Mouse (Mus musculus): ENCODE results near the gene Fzd4. TPM values are rescaled to one million over a fixed set of nuclear protein-coding genes. Genes with fewer than 3 reads are reported as not detected.

Gene Fzd4
- polyA plus RNA-seq, 1 experiment from 2014 or later, result 14.4 TPM

- no peak overlapping the region for H3K4me2 ChIP-seq (ENCODE audit: low read depth, low read length)
- H3K4me1 ChIP-seq (replicated peaks; ENCODE audit: control insufficient read depth, insufficient read depth, low read length), result no peaks in the 10 kb centered on the region
- H3K9me3 ChIP-seq (ENCODE audit: control insufficient read depth, low read length), result no peaks in the 10 kb centered on the region; the same call in 1 of the 2 replicates
- no peak overlapping the region for H3K4me3 ChIP-seq (ENCODE audit: low read length)
- H3K36me3 ChIP-seq (ENCODE audit: control insufficient read depth, insufficient read depth, low read length), result no peaks in the 10 kb centered on the region
- no peak overlapping the region for H3K9ac ChIP-seq (ENCODE audit: low read length)
- H3K27ac ChIP-seq (ENCODE audit: low read length), result no peak overlapping the region
- no peaks in the 10 kb centered on the region; the same call in 1 of the 2 replicates for H3K27me3 ChIP-seq (ENCODE audit: control insufficient read depth, insufficient read depth, low read depth, low read length)
- ATAC-seq (ENCODE audit: low read depth), result no peak
- 72% methylated on average over 1 of the region's 1 CpGs for WGBS
Measured at GRCm38 (mm10) chr7:89395399-89395798, 8.8 kb upstream of the Fzd4 start.

- 75% methylated on average over 8 of the region's 8 CpGs for WGBS
- no peak overlapping the region for H3K4me2 ChIP-seq (ENCODE audit: low read depth, low read length)
- H3K4me1 ChIP-seq (replicated peaks; ENCODE audit: control insufficient read depth, insufficient read depth, low read length), result no peaks in the 10 kb centered on the region
- no peaks in the 10 kb centered on the region for H3K36me3 ChIP-seq (ENCODE audit: control insufficient read depth, insufficient read depth, low read length)
- H3K9ac ChIP-seq (ENCODE audit: low read length), result no peak overlapping the region
- H3K27me3 ChIP-seq (ENCODE audit: control insufficient read depth, insufficient read depth, low read depth, low read length), result no peaks in the 10 kb centered on the region; the same call in 1 of the 2 replicates
- H3K9me3 ChIP-seq (ENCODE audit: control insufficient read depth, low read length), result no peaks in the 10 kb centered on the region; the same call in 1 of the 2 replicates
- no peak for ATAC-seq (ENCODE audit: low read depth)
- no peak overlapping the region for H3K4me3 ChIP-seq (ENCODE audit: low read length)
- H3K27ac ChIP-seq (ENCODE audit: low read length), result no peak overlapping the region
Measured at GRCm38 (mm10) chr7:89396386-89396785, 7.8 kb upstream of the Fzd4 start.

DNA sequence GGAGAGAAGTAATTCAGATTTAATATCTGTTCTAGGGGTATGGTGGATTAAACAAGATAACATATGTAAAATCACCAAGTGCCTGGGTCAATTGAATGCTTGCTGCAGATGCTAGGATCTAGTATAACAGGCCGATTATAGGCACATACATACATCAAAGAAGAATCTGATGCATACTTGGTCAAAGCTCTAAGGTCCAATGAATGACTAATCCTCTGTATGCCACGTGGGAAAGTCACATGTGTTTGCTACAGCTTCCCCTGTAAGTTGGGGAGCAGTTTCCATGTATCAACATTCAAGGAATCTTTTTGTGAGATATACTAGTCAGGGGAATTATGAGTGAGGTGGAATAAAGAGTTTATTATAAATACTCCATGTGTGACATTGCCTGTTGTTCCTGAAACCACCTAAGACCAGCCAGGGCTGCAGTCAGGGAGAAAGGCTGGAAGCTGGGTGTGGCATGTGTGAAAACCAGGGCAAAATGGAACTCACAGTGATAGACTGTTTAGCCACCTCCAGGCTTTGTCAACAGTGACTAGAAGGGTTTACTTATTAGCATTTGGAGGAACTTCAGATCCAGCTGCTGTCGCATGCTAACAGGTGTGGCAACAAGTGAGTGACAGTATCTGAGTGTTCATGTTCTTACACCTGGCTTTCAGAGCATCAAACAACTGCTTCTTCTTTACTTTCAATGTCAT lies 6.2 kb upstream of the Fzd4 start:
- Histone ChIP-seq H3K4me2 (ENCODE audit: low read depth, low read length) (no peak overlapping the region), H3K27ac (ENCODE audit: low read length) (no peak overlapping the region), H3K9me3 (ENCODE audit: control insufficient read depth, low read length) (no peaks in the 10 kb centered on the region; the same call in 1 of the 2 replicates), H3K4me1 (replicated peaks; ENCODE audit: control insufficient read depth, insufficient read depth, low read length) (peaks cover 7% of the 10 kb centered on the region), H3K4me3 (ENCODE audit: low read length) (no peak overlapping the region), H3K27me3 (ENCODE audit: control insufficient read depth, insufficient read depth, low read depth, low read length) (no peaks in the 10 kb centered on the region; the same call in 1 of the 2 replicates), H3K9ac (ENCODE audit: low read length) (no peak overlapping the region), H3K36me3 (ENCODE audit: control insufficient read depth, insufficient read depth, low read length) (no peaks in the 10 kb centered on the region)
- 65% methylated on average over 3 of the region's 3 CpGs for WGBS
- no peak for ATAC-seq (ENCODE audit: low read depth)

GRCm38 (mm10) chr7:89400721-89401120 lies 3.4 kb upstream of the Fzd4 start:
- Histone ChIP-seq H3K9ac (ENCODE audit: low read length) (no peak overlapping the region), H3K4me2 (ENCODE audit: low read depth, low read length) (no peak overlapping the region), H3K27ac (ENCODE audit: low read length) (no peak overlapping the region), H3K4me3 (ENCODE audit: low read length) (no peak overlapping the region), H3K36me3 (ENCODE audit: control insufficient read depth, insufficient read depth, low read length) (no peaks in the 10 kb centered on the region), H3K27me3 (ENCODE audit: control insufficient read depth, insufficient read depth, low read depth, low read length) (no peaks in the 10 kb centered on the region; the same call in 1 of the 2 replicates), H3K9me3 (ENCODE audit: control insufficient read depth, low read length) (no peaks in the 10 kb centered on the region), H3K4me1 (replicated peaks; ENCODE audit: control insufficient read depth, insufficient read depth, low read length) (peaks cover 7% of the 10 kb centered on the region)
- no peak for ATAC-seq (ENCODE audit: low read depth)
- 85% methylated on average over 2 of the region's 2 CpGs for WGBS

DNA sequence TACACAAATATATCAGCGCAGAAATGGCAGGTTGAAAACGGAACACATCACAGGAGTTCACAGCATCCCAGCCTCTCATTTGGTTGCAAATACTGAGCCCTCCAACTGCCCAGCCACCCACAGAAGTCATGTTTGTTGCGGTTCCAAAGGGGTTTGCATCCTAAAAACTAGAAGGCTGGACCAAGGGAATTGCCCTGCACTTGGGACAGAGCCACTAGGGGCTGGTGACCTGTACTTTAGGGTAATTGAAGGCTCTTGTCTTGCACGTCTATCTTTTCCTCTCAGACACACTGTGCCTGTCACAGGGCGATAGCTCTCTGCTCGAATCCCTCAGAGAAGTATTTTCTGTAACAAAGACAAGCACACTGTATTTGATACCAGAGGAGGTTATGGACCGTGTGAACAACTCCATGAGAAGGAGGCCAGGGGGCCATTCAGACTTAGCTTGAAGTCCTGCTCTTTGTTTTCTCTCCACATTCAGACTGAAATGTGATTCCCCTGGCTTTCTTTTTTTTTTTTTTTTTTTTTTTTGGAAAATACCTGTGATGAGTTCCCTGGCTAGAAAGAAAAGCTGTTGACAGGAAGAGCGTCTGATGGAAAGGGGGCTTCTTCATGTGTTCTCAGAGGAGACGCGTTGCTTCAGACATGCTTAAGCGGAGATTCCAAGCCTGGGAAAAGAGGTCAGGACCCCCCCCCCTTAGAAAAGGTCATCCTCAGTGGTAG lies 2.9 kb upstream of the Fzd4 start:
- Histone ChIP-seq H3K4me3 (ENCODE audit: low read length) (no peak overlapping the region), H3K4me2 (ENCODE audit: low read depth, low read length) (no peak overlapping the region), H3K36me3 (ENCODE audit: control insufficient read depth, insufficient read depth, low read length) (no peaks in the 10 kb centered on the region), H3K4me1 (replicated peaks; ENCODE audit: control insufficient read depth, insufficient read depth, low read length) (peaks cover 7% of the 10 kb centered on the region), H3K9ac (ENCODE audit: low read length) (no peak overlapping the region), H3K9me3 (ENCODE audit: control insufficient read depth, low read length) (no peaks in the 10 kb centered on the region), H3K27ac (ENCODE audit: low read length) (no peak overlapping the region), H3K27me3 (ENCODE audit: control insufficient read depth, insufficient read depth, low read depth, low read length) (no peaks in the 10 kb centered on the region; the same call in 1 of the 2 replicates)
- 58% methylated on average over 11 of the region's 11 CpGs for WGBS
- no peak for ATAC-seq (ENCODE audit: low read depth)

- Histone ChIP-seq H3K4me2 (ENCODE audit: low read depth, low read length) (no peak overlapping the region), H3K27me3 (ENCODE audit: control insufficient read depth, insufficient read depth, low read depth, low read length) (no peaks in the 10 kb centered on the region; the same call in 1 of the 2 replicates), H3K4me3 (ENCODE audit: low read length) (no peak overlapping the region), H3K36me3 (ENCODE audit: control insufficient read depth, insufficient read depth, low read length) (no peaks in the 10 kb centered on the region), H3K9me3 (ENCODE audit: control insufficient read depth, low read length) (no peaks in the 10 kb centered on the region), H3K4me1 (replicated peaks; ENCODE audit: control insufficient read depth, insufficient read depth, low read length) (peaks cover 9% of the 10 kb centered on the region), H3K27ac (ENCODE audit: low read length) (no peak overlapping the region), H3K9ac (ENCODE audit: low read length) (no peak overlapping the region)
- no peak for ATAC-seq (ENCODE audit: low read depth)
- 55% methylated on average over 3 of the region's 3 CpGs for WGBS
Measured at GRCm38 (mm10) chr7:89401936-89402335, 2.2 kb upstream of the Fzd4 start.

- Histone ChIP-seq H3K9ac (ENCODE audit: low read length) (peak overlapping the region; percentile 68), H3K27ac (ENCODE audit: low read length) (peak overlapping the region; percentile 93), H3K36me3 (ENCODE audit: control insufficient read depth, insufficient read depth, low read length) (no peaks in the 10 kb centered on the region), H3K9me3 (ENCODE audit: control insufficient read depth, low read length) (no peaks in the 10 kb centered on the region), H3K4me2 (ENCODE audit: low read depth, low read length) (peak overlapping the region; percentile 90), H3K27me3 (ENCODE audit: control insufficient read depth, insufficient read depth, low read depth, low read length) (no peaks in the 10 kb centered on the region; the same call in 1 of the 2 replicates), H3K4me1 (replicated peaks; ENCODE audit: control insufficient read depth, insufficient read depth, low read length) (peaks cover 19% of the 10 kb centered on the region), H3K4me3 (ENCODE audit: low read length) (peak overlapping the region; percentile 75)
- peak; percentile 83 for ATAC-seq (ENCODE audit: low read depth)
- 3% methylated on average over 47 of the region's 52 CpGs for WGBS
Measured at GRCm38 (mm10) chr7:89403053-89403972, 842 bp upstream of the Fzd4 start.

DNA sequence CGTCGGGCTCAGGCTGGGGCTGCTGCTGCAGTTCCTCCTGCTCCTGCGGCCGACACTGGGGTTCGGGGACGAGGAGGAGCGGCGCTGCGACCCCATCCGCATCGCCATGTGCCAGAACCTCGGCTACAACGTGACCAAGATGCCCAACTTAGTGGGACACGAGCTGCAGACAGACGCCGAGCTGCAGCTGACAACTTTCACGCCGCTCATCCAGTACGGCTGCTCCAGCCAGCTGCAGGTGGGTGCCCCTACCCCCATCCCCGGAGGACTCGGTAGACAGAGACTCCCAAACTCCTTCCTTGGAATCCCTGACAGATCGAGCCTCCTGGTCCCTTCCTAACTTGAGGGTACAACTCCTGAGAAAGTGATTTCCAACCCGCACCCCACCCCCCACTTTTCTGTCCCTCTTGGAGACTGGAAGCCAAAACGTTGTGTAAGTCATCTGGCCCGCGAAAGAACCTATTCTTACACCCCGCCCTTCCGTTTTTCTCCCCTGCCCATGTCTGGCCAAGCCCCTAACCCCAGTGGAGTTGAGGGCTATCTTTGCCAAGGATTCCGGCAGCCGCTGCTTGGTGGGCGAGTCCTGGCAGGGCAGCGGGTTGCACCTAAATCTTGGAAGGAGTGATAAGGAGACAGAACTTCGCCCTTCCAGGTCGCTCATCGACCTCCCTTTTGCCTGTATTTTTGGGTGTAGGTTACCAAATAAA lies 732 bp downstream of the Fzd4 start:
- no peaks in the 10 kb centered on the region for H3K36me3 ChIP-seq (ENCODE audit: control insufficient read depth, insufficient read depth, low read length)
- H3K4me1 ChIP-seq (replicated peaks; ENCODE audit: control insufficient read depth, insufficient read depth, low read length), result peaks cover 24% of the 10 kb centered on the region
- no peaks in the 10 kb centered on the region; the same call in 1 of the 2 replicates for H3K27me3 ChIP-seq (ENCODE audit: control insufficient read depth, insufficient read depth, low read depth, low read length)
- peak overlapping the region; percentile 75 for H3K4me3 ChIP-seq (ENCODE audit: low read length)
- ATAC-seq (ENCODE audit: low read depth), result 0 out of 2 replicates have a peak, but pooled peaks have one; percentile 2
- H3K9me3 ChIP-seq (ENCODE audit: control insufficient read depth, low read length), result no peaks in the 10 kb centered on the region
- peak overlapping the region; percentile 90 for H3K4me2 ChIP-seq (ENCODE audit: low read depth, low read length)
- under 1% methylated on average over 35 of the region's 35 CpGs for WGBS
- H3K27ac ChIP-seq (ENCODE audit: low read length), result peak overlapping the region; percentile 87
- peak overlapping the region; percentile 92 for H3K9ac ChIP-seq (ENCODE audit: low read length)
